Mouse (Mus musculus) neural tube, embryonic 10.5 days (tissue): ENCODE data around the gene Hacl1.
A peak's percentile ranks its signal among the peaks of the same experiment; 100 is the strongest.

ENCODE experiments used
- DNase-seq: peaks from one replicate; pipeline ENCODE4 v3.0.0-alpha.2; 2017; ENCODE audit warnings: low spot score; ENCODE audit errors: extremely low spot score

Gene Hacl1

GRCm38 (mm10) chr14:31640890-31641505 lies at the start of gene Hacl1, which contains the start of gene Btd:
Gene Hacl1, minus strand, starts transcription at chr14:31641286.
Gene Btd, plus strand, starts transcription at chr14:31641028.
- DNase-seq: peak; percentile 91

- no peak for DNase-seq
These were observed 45.1 kb upstream of the Hacl1 start for GRCm38 (mm10) chr14:31686231-31686630.

- no peak for DNase-seq
These were observed 44.6 kb upstream of the Hacl1 start for GRCm38 (mm10) chr14:31685680-31686079.

- no peak for DNase-seq
These were observed 43.4 kb upstream of the Hacl1 start for GRCm38 (mm10) chr14:31684343-31685040.

- DNase-seq: no peak
These were observed 42.5 kb upstream of the Hacl1 start for GRCm38 (mm10) chr14:31683610-31684009.

GRCm38 (mm10) chr14:31681931-31682555 lies 41.0 kb upstream of the Hacl1 start:
- DNase-seq: no peak

- no peak for DNase-seq
These were observed 40.2 kb upstream of the Hacl1 start for GRCm38 (mm10) chr14:31681291-31681690.

- no peak for DNase-seq
These were observed 39.6 kb upstream of the Hacl1 start for GRCm38 (mm10) chr14:31680656-31681055.

GRCm38 (mm10) chr14:31671635-31672320 lies 30.7 kb upstream of the Hacl1 start:
- DNase-seq: peak; percentile 13

- peak; percentile 13 for DNase-seq
These were observed 28.8 kb upstream of the Hacl1 start for GRCm38 (mm10) chr14:31669642-31670490.

- DNase-seq: peak; percentile 33
These were observed 28.1 kb upstream of the Hacl1 start for GRCm38 (mm10) chr14:31669161-31669611.

GRCm38 (mm10) chr14:31668326-31668725 lies 27.2 kb upstream of the Hacl1 start:
- peak; percentile 11 for DNase-seq

GRCm38 (mm10) chr14:31667741-31668140 lies 26.7 kb upstream of the Hacl1 start:
- DNase-seq: no peak

- no peak for DNase-seq
These were observed 26.0 kb upstream of the Hacl1 start for GRCm38 (mm10) chr14:31666931-31667705.

- no peak for DNase-seq
These were observed 24.5 kb upstream of the Hacl1 start for GRCm38 (mm10) chr14:31665566-31665940.

GRCm38 (mm10) chr14:31664903-31665565 lies 23.9 kb upstream of the Hacl1 start:
- no peak for DNase-seq

- no peak for DNase-seq
These were observed 23.2 kb upstream of the Hacl1 start for GRCm38 (mm10) chr14:31664100-31664902.

GRCm38 (mm10) chr14:31663376-31664099 lies 22.5 kb upstream of the Hacl1 start:
- DNase-seq: no peak
